Mouse (Mus musculus) limb, embryonic 14.5 days (tissue): ENCODE data around the gene Rab7. TPM values are rescaled to one million over a fixed set of nuclear protein-coding genes. Genes with fewer than 3 reads are reported as not detected.

Source experiments
- ATAC-seq: fragments of 200-750 bp; cut with Nextera tagmentation; 2 replicates; pipeline ENCODE4 v1.8.0; 2017; ENCODE audit warnings: low read depth, moderate number of reproducible peaks, moderate TSS enrichment; ENCODE audit not compliant: low FRiP score
- DNase-seq: peaks from one replicate; pipeline ENCODE4 v3.0.0-alpha.2; 2015; ENCODE audit warnings: low spot score
- H3K27ac ChIP-seq: fragments of 300-500 bp; sonication (generic); replicated peaks from 2 replicates; pipeline ENCODE4 v1.5.1; 2014; ENCODE audit warnings: low read depth, mild to moderate bottlenecking, low read length, moderate library complexity, mixed read lengths
- H3K27me3 ChIP-seq: fragments of 300-500 bp; sonication (generic); 2 replicates; pipeline ENCODE4 v1.6.1; 2014; ENCODE audit warnings: low read length, mixed read lengths; ENCODE audit not compliant: control insufficient read depth, insufficient read depth
- H3K36me3 ChIP-seq: fragments of 300-500 bp; sonication (generic); 2 replicates; pipeline ENCODE4 v1.6.1; 2014; ENCODE audit warnings: mild to moderate bottlenecking, low read length, moderate library complexity, mixed read lengths; ENCODE audit not compliant: control insufficient read depth, insufficient read depth
- H3K4me1 ChIP-seq: fragments of 300-500 bp; sonication (generic); 2 replicates; pipeline ENCODE4 v1.6.1; 2014; ENCODE audit warnings: antibody characterized with exemption, low read length, mixed read lengths; ENCODE audit not compliant: control insufficient read depth, insufficient read depth
- H3K4me2 ChIP-seq: fragments of 300-500 bp; sonication (generic); replicated peaks from 2 replicates; pipeline ENCODE4 v1.6.1; 2014; ENCODE audit warnings: low read depth, mild to moderate bottlenecking, low read length, moderate library complexity; ENCODE audit not compliant: severe bottlenecking
- H3K4me3 ChIP-seq: fragments of 300-500 bp; sonication (generic); replicated peaks from 2 replicates; pipeline ENCODE4 v1.5.1; 2014; ENCODE audit warnings: low read length
- H3K9ac ChIP-seq: fragments of 300-500 bp; sonication (generic); 2 replicates; pipeline ENCODE4 v1.6.1; 2014; ENCODE audit warnings: mild to moderate bottlenecking, low read depth, low read length, moderate library complexity; ENCODE audit not compliant: severe bottlenecking
- H3K9me3 ChIP-seq: fragments of 300-500 bp; sonication (generic); 2 replicates; pipeline ENCODE4 v1.6.1; 2016; ENCODE audit warnings: low read length; ENCODE audit not compliant: control insufficient read depth
- POLR2A ChIP-seq: fragments of 200-500 bp; IDR thresholded peaks from 2 replicates; pipeline ENCODE4 v1.8.0; 2012; ENCODE audit warnings: inconsistent platforms, mild to moderate bottlenecking, moderate library complexity, borderline replicate concordance; ENCODE audit not compliant: insufficient read depth, insufficient read length; ENCODE audit errors: extremely low read depth
- WGBS: fragments of 180-500 bp; shearing (Covaris S2); extraction: QIAGEN DNeasy Blood & Tissue Kit; methylation state at CpG from one replicate; pipeline ENCODE4 v1.1.7; 2014; 5-methylcytosine and 5-hydroxymethylcytosine counted together
- polyA plus RNA-seq, 2 experiments: library from polyadenylated mRNA; depleted of rRNA in 1 of 2; stranded (reverse) in 1 of 2; unstranded in 1 of 2; fragments of >200 nt; fragmentation: Nextera tagmentation in 1 of 2; extraction: Ambion mirVana in 1 of 2; gene quantifications; 2 replicates each; pipeline versions ENCODE4 v1.2.1 to v1.2.3; 2012 to 2014

Gene Rab7
- polyA plus RNA-seq, 2 experiments, result 208 to 225 TPM

DNA sequence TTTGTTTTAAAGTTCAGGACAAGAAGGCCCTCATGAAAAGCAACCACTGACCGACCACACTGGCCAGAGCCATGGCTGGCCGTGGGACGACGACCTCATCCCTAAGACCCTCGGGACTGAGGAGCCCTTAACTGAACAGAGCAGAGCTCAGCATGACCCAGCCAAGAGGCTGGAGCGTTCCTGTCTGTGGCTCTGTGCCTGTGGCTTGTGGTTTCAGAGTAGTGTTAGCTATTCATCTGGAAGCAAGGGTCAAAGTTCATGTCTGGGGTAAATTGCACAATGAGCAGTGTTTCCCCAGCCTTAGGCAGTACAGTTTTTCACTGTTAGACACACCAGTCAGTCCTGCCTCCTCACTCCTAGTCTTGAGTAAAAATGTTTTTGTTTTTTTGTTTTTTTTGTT is 52.3 kb downstream of the Rab7 start:
- no peak for TF ChIP-seq POLR2A
- DNase-seq (peak; percentile 7), ATAC-seq (no peak)
- no peaks in the 10 kb centered on the region for H3K27me3 ChIP-seq
- 33% methylated on average over 6 of the region's 6 CpGs for WGBS
- no peak overlapping the region for H3K9ac ChIP-seq
- H3K4me1 ChIP-seq, result peaks cover 15% of the 10 kb centered on the region
- 0 out of 2 replicates have a peak, but pooled peaks cover 18% of the 10 kb centered on the region for H3K36me3 ChIP-seq
- H3K9me3 ChIP-seq, result no peaks in the 10 kb centered on the region
- H3K27ac ChIP-seq, result no peak overlapping the region
- no peak overlapping the region for H3K4me2 ChIP-seq
- H3K4me3 ChIP-seq, result no peak overlapping the region

GRCm38 (mm10) chr6:87991886-87992285 is 53.2 kb downstream of the Rab7 start:
- Histone ChIP-seq H3K27ac (no peak overlapping the region), H3K27me3 (no peaks in the 10 kb centered on the region), H3K4me1 (peaks cover 15% of the 10 kb centered on the region), H3K9ac (no peak overlapping the region), H3K4me2 (no peak overlapping the region), H3K4me3 (no peak overlapping the region), H3K9me3 (no peaks in the 10 kb centered on the region), H3K36me3 (peaks cover 26% of the 10 kb centered on the region; the same call in 1 of the 2 replicates)
- no peak for TF ChIP-seq POLR2A
- ATAC-seq (no peak), DNase-seq (no peak)
- WGBS, result 78% methylated on average over 1 of the region's 1 CpGs

- 83% methylated on average over 4 of the region's 4 CpGs for WGBS
- Histone ChIP-seq H3K36me3 (peaks cover 32% of the 10 kb centered on the region; the same call in 1 of the 2 replicates), H3K9me3 (no peaks in the 10 kb centered on the region), H3K27me3 (no peaks in the 10 kb centered on the region), H3K4me2 (no peak overlapping the region), H3K4me1 (peaks cover 15% of the 10 kb centered on the region), H3K27ac (no peak overlapping the region), H3K4me3 (no peak overlapping the region), H3K9ac (no peak overlapping the region)
- DNase-seq (no peak), ATAC-seq (no peak)
- no peak for TF ChIP-seq POLR2A
These were observed 53.9 kb downstream of the Rab7 start for GRCm38 (mm10) chr6:87991216-87991615.

DNA sequence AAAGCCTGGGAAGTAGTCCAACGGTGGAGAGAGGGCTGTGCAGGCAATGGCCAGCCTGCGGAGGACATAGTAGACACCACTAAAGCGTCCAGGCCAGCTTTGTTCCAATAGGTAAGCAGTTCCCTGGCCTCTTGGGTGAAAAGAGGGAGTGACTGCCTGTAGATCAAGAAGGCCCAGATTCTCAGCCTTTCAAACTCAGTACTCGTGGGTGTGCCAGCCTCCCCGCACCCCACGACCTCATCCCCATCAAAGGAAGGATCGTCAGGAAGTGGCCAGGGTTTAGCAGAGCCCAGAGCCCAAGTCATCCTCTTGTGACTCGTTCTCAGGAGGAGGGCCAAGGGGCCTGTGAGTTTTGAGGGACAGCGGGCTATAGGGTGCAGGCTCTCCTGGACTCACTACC is 62.6 kb downstream of the Rab7 start:
- DNase-seq (no peak), ATAC-seq (no peak)
- no peak overlapping the region for H3K27ac ChIP-seq
- peaks cover 32% of the 10 kb centered on the region for H3K36me3 ChIP-seq
- no peaks in the 10 kb centered on the region for H3K27me3 ChIP-seq
- H3K4me2 ChIP-seq, result peak overlapping the region; percentile 72
- H3K9ac ChIP-seq, result peak overlapping the region; percentile 91; the same call in 1 of the 2 replicates
- WGBS, result 76% methylated on average over 9 of the region's 9 CpGs
- H3K4me3 ChIP-seq, result peak overlapping the region; percentile 92
- H3K9me3 ChIP-seq, result no peaks in the 10 kb centered on the region
- TF ChIP-seq POLR2A, result no peak
- peaks cover 14% of the 10 kb centered on the region for H3K4me1 ChIP-seq

- Histone ChIP-seq H3K27me3 (no peaks in the 10 kb centered on the region), H3K4me2 (peak within 1 kb of the TSS; percentile 72), H3K4me1 (peaks cover 14% of the 10 kb centered on the region), H3K36me3 (peaks cover 24% of the 10 kb centered on the region), H3K4me3 (peak within 1 kb of the TSS; percentile 92), H3K9me3 (no peaks in the 10 kb centered on the region), H3K9ac (peak within 1 kb of the TSS; percentile 91), H3K27ac (peak within 1 kb of the TSS; percentile 91)
- under 1% methylated on average over 40 of the region's 55 CpGs for WGBS
- TF ChIP-seq POLR2A, result peak; percentile 94
- peak; percentile 90 for ATAC-seq
- DNase-seq, result peak; percentile 89
These were observed 63.4 kb downstream of the Rab7 start, which contains the start of gene H1fx for GRCm38 (mm10) chr6:87981547-87982256. TSS of gene H1fx (minus strand) at chr6:87981637.
